Mouse (Mus musculus) thymus, adult 2 months (tissue): ENCODE results near the gene Smg6.

Experiments used
- CTCF ChIP-seq: fragments of 200-500 bp; IDR thresholded peaks from 2 replicates; pipeline ENCODE4 v1.5.1; 2012; ENCODE audit warnings: mild to moderate bottlenecking, control low read depth, low read length, moderate library complexity, borderline replicate concordance; ENCODE audit not compliant: control insufficient read depth, poor library complexity, insufficient read depth; ENCODE audit errors: extremely low read depth
- POLR2A ChIP-seq: fragments of 200-500 bp; IDR thresholded peaks from 2 replicates; pipeline ENCODE4 v1.6.1; 2012; ENCODE audit warnings: mild to moderate bottlenecking, low read length, control low read depth, moderate library complexity; ENCODE audit not compliant: control insufficient read depth, poor library complexity, insufficient read depth; ENCODE audit errors: extremely low read depth

DNA sequence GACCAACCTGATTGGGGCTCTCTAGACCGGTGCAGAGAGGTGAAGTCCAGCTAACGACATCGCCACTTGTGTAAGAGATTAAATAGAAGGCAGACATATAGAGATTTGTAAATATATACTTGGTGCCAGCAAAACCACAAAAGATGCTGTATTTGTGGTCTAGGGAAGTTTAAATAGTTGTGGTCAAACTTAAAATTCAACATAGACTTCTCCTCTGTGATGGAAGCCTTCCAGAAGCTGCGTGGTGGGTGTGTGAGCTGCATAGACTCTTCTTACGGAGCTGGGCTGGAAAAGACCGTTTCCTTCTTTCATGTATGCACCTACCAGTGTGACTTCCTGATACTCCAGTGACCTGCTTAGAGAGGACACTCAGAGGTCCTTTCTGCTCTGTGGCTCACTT is 190.8 kb downstream of the Smg6 start:
- TF ChIP-seq CTCF = no peak
- no peak for TF ChIP-seq POLR2A
